Mouse (Mus musculus) kidney, embryonic 16.5 days (tissue): ENCODE results near the gene Calhm1. TPM values are rescaled to one million over a fixed set of nuclear protein-coding genes. Genes with fewer than 3 reads are reported as not detected.

ENCODE experiments used
- ATAC-seq: fragments of 200-750 bp; cut with Nextera tagmentation; 2 replicates; pipeline ENCODE4 v1.8.0; 2017; ENCODE audit warnings: moderate TSS enrichment; ENCODE audit not compliant: low FRiP score, low TSS enrichment
- H3K27ac ChIP-seq: fragments of 300-500 bp; sonication (generic); 2 replicates; pipeline ENCODE4 v1.5.1; 2014; ENCODE audit warnings: low read length
- H3K27me3 ChIP-seq: fragments of 300-500 bp; sonication (generic); 2 replicates; pipeline ENCODE4 v1.6.1; 2014; ENCODE audit warnings: low read length, control low read depth, mixed read lengths; ENCODE audit not compliant: insufficient read depth
- H3K36me3 ChIP-seq: fragments of 300-500 bp; sonication (generic); 2 replicates; pipeline ENCODE4 v1.6.1; 2014; ENCODE audit warnings: low read length, control low read depth, mixed read lengths; ENCODE audit not compliant: insufficient read depth
- H3K4me1 ChIP-seq: fragments of 300-500 bp; sonication (generic); 2 replicates; pipeline ENCODE4 v1.6.1; 2014; ENCODE audit warnings: low read length, control low read depth, mixed read lengths; ENCODE audit not compliant: insufficient read depth
- H3K4me2 ChIP-seq: fragments of 300-500 bp; sonication (generic); replicated peaks from 2 replicates; pipeline ENCODE4 v1.6.1; 2014; ENCODE audit warnings: low read depth, low read length
- H3K4me3 ChIP-seq: fragments of 300-500 bp; sonication (generic); 2 replicates; pipeline ENCODE4 v1.5.1; 2014; ENCODE audit warnings: mild to moderate bottlenecking, low read length
- H3K9ac ChIP-seq: fragments of 300-500 bp; sonication (generic); replicated peaks from 2 replicates; pipeline ENCODE4 v1.6.1; 2014; ENCODE audit warnings: low read length
- H3K9me3 ChIP-seq: fragments of 300-500 bp; sonication (generic); 2 replicates; pipeline ENCODE4 v1.6.1; 2016; ENCODE audit warnings: low read length, control low read depth
- WGBS: fragments of 180-500 bp; shearing (Covaris S2); extraction: QIAGEN DNeasy Blood & Tissue Kit; methylation state at CpG from one replicate; pipeline ENCODE4 v1.1.7; 2014; 5-methylcytosine and 5-hydroxymethylcytosine counted together
- polyA plus RNA-seq: library from polyadenylated mRNA; unstranded; fragments of >200 nt; fragmentation: Nextera tagmentation; extraction: Ambion mirVana; gene quantifications from 2 replicates; pipeline ENCODE4 v1.2.1, GENCODE M21; 2015

Calhm1 gene
- polyA plus RNA-seq, 1 experiment from 2014 or later = not detected

DNA sequence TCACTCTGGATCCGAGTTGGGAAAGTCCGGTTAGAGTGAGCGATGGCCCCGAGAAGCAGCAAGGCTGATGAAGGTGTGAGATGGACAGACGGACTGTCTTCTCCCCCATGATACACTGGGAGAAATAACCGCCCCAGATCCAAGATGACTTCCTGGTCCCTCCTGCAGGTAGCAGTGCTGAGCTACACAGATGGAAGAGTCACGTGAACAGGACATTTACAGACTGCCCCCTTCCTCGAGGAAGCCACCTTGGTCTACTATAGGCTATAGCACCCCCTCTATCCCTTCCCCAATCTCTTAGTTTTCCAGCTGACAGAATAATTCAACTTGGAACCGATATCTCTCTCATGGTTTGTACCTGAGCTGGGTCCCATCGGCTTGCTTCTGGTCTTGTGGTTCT is 33.9 kb upstream of the Calhm1 start:
- Histone ChIP-seq H3K9ac (no peak overlapping the region), H3K36me3 (no peaks in the 10 kb centered on the region), H3K9me3 (peaks cover 4% of the 10 kb centered on the region; the same call in 1 of the 2 replicates), H3K4me1 (peaks cover 11% of the 10 kb centered on the region; the same call in 1 of the 2 replicates), H3K4me2 (peak overlapping the region; percentile 100), H3K4me3 (peak overlapping the region; percentile 70), H3K27me3 (peaks cover 23% of the 10 kb centered on the region), H3K27ac (no peak overlapping the region)
- peak; percentile 53; the same call in 1 of the 2 replicates for ATAC-seq
- WGBS = 15% methylated on average over 10 of the region's 10 CpGs

DNA sequence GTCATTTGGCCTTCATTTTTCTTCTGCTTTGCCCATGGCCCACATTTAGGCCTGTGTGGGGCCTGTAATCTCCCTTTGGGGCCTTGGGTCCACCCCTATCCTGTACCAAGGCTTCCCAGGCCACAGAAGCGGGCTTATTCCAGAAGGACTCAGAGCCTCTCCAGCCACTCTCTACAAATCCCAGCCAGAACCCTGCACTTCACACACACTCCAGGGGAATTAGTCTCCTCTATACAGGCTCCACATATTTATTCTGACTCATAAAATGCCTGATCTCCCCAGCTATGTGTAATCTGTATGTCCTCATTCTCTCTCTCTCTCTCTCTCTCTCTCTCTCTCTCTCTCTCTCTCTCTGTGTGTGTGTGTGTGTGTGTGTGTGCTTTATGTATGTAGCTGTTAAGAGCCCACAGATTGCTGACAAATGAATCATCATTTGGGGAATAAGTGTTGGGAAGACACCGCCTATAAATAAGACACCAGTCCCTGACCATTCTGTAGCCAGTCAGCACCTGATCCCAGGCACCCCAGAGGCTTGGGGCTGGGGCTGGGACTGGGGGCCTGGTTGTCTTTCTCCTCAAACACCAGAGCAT is 33.0 kb upstream of the Calhm1 start:
- Histone ChIP-seq H3K4me2 (no peak overlapping the region), H3K36me3 (no peaks in the 10 kb centered on the region), H3K27me3 (peaks cover 23% of the 10 kb centered on the region), H3K9ac (no peak overlapping the region), H3K9me3 (peaks cover 1% of the 10 kb centered on the region; the same call in 1 of the 2 replicates), H3K4me3 (no peak overlapping the region), H3K27ac (no peak overlapping the region), H3K4me1 (peaks cover 11% of the 10 kb centered on the region; the same call in 1 of the 2 replicates)
- ATAC-seq = no peak
- WGBS = 91% methylated on average over 2 of the region's 2 CpGs

DNA sequence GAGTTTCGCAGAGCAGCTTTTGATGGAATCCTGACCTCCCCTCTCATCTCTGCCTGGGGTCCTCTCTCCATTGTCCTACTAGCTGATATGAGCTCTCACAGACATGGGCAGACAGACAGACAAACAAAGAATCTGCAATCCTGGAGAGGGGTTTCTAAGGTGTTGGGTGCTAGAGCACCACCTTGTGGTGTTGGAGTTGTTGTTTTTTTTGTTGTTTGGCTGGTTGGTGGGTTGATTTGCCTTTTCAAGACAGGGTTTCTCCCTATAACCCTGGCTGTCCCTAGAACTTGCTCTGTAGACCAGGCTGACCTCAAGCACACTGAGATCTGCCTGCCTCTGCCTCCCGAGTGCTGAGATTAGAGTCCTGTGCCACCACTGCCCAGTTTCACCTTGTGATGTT is 31.4 kb upstream of the Calhm1 start:
- Histone ChIP-seq H3K27ac (no peak overlapping the region), H3K4me2 (no peak overlapping the region), H3K4me3 (no peak overlapping the region), H3K9me3 (no peaks in the 10 kb centered on the region), H3K4me1 (peaks cover 11% of the 10 kb centered on the region; the same call in 1 of the 2 replicates), H3K27me3 (peaks cover 17% of the 10 kb centered on the region), H3K36me3 (no peaks in the 10 kb centered on the region), H3K9ac (no peak overlapping the region)
- 66% methylated on average over 2 of the region's 2 CpGs for WGBS
- ATAC-seq = no peak

DNA sequence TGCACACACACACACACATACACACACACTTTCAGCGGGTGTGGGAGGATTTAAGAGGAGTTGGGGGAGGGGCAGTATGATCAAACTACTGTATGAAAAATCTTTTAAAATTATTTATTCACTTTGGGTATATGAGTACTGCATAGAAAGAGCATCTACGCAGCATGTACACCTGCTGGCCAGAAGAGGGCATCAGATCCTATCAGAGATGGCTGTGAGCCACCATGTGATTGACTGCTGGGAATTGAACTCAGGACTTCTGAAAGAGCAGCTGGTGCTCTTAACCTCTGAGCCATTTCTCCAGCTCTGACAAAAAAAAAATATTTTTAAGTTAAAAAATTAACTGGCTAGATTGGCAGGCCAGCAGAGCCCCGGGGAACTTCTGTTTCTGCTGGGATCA is 30.5 kb upstream of the Calhm1 start:
- Histone ChIP-seq H3K9ac (no peak overlapping the region), H3K9me3 (no peaks in the 10 kb centered on the region), H3K36me3 (no peaks in the 10 kb centered on the region), H3K27me3 (peaks cover 8% of the 10 kb centered on the region), H3K4me2 (no peak overlapping the region), H3K4me3 (no peak overlapping the region), H3K4me1 (peaks cover 4% of the 10 kb centered on the region; the same call in 1 of the 2 replicates), H3K27ac (no peak overlapping the region)
- WGBS = 62% methylated on average over 3 of the region's 3 CpGs
- ATAC-seq = no peak

DNA sequence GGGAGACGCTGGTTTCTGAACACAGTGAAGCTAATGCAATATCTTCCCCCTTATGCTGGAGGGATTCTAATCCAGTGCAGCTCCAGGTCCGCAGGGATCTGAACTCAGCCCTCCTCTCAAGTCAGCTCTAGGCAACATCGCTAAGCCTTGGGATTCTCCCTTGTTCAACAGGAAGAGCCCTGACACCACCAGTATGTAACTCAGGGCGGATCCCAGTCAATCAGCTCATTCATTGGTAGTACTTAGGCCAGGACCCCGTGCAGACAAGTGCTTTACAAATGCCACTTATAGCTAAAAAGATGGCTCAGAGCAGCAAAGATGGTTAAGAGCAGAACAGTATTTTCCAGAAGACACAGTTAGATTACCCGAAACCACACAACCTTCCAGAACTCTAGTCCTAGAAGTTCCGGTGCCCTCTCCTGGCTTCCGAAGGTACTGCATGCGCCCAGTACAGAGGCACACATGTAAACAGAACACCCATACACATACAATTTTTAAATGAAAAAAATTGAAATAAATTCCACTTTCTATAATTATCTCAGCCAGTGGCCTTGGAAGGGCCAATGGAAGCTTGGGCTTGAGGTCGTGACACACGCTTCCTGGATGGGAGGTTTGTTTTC is 24.8 kb upstream of the Calhm1 start:
- Histone ChIP-seq H3K4me2 (peak overlapping the region; percentile 45), H3K27me3 (no peaks in the 10 kb centered on the region), H3K9ac (0 out of 2 replicates have a peak overlapping the region, but pooled peaks have one; percentile 13), H3K4me1 (peaks cover 13% of the 10 kb centered on the region), H3K4me3 (peak overlapping the region; percentile 18; the same call in 1 of the 2 replicates), H3K9me3 (no peaks in the 10 kb centered on the region), H3K27ac (peak overlapping the region; percentile 66), H3K36me3 (no peaks in the 10 kb centered on the region)
- 24% methylated on average over 11 of the region's 11 CpGs for WGBS
- ATAC-seq = peak; percentile 74

DNA sequence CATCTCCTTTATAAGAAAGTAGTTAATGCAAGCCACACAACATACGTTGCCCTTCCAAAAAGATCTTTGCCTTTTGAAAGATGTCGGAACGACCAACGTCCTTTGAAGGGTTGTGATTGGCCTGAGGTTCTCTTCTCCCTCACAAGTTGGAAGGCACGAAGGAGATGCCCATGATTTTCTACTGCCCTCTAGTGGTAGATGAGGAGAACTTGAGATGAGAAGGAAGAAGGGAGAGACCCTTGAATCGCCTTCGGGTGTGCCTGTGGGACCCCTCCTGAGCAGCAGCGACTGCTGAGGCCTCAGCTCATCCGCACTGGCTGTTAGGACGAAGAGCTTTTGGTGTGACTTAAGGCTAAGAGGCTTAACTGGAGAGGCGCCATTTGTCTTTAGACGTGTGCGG is 24.2 kb upstream of the Calhm1 start:
- H3K9me3 ChIP-seq = no peaks in the 10 kb centered on the region
- H3K4me2 ChIP-seq = peak overlapping the region; percentile 45
- H3K4me1 ChIP-seq = peaks cover 13% of the 10 kb centered on the region
- 9% methylated on average over 13 of the region's 13 CpGs for WGBS
- ATAC-seq = 0 out of 2 replicates have a peak, but pooled peaks have one; percentile 49
- H3K27ac ChIP-seq = no peak overlapping the region
- H3K9ac ChIP-seq = 0 out of 2 replicates have a peak overlapping the region, but pooled peaks have one; percentile 24
- no peaks in the 10 kb centered on the region for H3K27me3 ChIP-seq
- peak overlapping the region; percentile 18; the same call in 1 of the 2 replicates for H3K4me3 ChIP-seq
- H3K36me3 ChIP-seq = no peaks in the 10 kb centered on the region

DNA sequence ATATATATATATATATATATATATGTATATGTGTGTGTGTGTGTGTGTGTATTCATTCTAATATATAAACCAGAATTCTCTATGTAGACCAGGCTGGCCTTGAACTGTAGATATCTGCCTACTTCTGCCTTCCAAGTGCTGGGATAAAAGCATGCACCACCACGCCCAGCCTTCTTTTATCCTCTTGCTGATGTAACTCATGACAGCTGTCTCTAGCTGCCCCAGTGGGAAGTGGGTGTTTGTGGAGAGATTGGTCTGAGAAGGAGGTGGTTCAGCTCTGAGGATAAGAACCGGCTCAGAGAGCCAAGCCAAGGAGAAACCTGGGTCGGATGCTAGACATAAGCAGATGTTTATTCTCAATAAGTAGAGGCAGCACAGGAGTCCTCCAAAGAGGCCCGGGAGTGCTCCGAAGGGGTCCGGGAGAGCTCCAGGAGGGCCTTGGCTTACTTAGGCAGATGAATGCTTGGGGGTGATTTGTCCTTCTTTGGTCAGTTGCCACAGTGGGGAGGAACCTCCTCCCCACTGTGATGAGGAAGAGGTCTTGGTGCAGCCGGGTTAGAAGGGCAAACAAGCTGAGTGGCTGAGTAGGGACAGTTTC is 23.7 kb upstream of the Calhm1 start:
- peak overlapping the region; percentile 45 for H3K4me2 ChIP-seq
- no peak for ATAC-seq
- H3K27me3 ChIP-seq = no peaks in the 10 kb centered on the region
- WGBS = 63% methylated on average over 7 of the region's 7 CpGs
- peak overlapping the region; percentile 18; the same call in 1 of the 2 replicates for H3K4me3 ChIP-seq
- no peaks in the 10 kb centered on the region for H3K36me3 ChIP-seq
- H3K9ac ChIP-seq = no peak overlapping the region
- H3K4me1 ChIP-seq = peaks cover 13% of the 10 kb centered on the region
- no peak overlapping the region for H3K27ac ChIP-seq
- no peaks in the 10 kb centered on the region for H3K9me3 ChIP-seq

DNA sequence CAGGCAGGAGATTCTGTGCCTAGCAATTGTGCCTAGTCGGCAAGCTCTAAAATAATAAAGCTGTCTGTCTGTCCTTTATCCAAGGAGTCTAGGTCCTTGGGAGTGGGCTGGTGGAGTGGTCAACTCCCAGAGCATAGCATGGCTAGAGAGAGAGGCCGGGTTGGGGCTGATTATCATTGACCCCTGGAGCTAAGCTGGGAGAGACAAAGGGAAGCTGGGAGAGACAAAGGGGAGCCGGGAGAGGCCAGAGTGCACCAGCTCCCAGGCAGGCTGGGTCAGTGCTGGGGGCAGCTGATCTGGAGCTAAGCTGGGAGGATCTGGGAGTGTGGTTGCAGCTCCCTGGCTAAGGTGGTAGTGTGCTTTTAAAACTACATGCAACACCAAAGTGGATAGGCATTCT is 22.7 kb upstream of the Calhm1 start:
- Histone ChIP-seq H3K9ac (no peak overlapping the region), H3K27me3 (no peaks in the 10 kb centered on the region), H3K4me3 (no peak overlapping the region), H3K9me3 (no peaks in the 10 kb centered on the region), H3K27ac (peak overlapping the region; percentile 46; the same call in 1 of the 2 replicates), H3K4me1 (peaks cover 13% of the 10 kb centered on the region), H3K36me3 (no peaks in the 10 kb centered on the region), H3K4me2 (no peak overlapping the region)
- 43% methylated on average over 3 of the region's 3 CpGs for WGBS
- no peak for ATAC-seq

DNA sequence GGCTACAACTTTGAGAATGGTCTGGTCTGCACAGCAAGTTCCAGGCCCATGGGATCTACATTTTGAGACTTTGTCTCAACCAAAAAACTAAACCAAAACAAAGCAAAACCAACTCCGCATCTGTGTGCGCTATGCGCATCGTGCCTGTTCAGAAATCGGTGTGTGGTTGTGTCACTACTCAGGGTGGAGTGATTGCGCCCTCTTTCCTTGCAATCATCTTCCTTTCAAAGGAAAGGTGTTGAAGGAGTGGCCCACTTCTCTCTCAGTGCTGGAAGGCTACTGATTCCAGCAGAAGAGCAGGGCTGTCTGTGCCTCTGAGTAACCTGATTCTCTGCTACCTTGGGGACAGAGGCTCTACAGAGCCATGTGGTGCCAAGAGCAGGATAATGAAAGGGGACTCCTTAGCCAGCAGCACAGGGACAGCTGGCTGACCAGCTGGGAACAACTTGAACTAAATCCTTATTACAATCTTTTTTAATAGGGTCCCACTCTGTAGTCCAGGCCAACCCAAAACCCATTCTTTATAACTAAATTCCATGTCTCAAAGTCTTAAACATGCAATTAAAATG is 19.2 kb upstream of the Calhm1 start:
- no peak overlapping the region for H3K4me2 ChIP-seq
- WGBS = 85% methylated on average over 6 of the region's 6 CpGs
- H3K36me3 ChIP-seq = no peaks in the 10 kb centered on the region
- H3K27me3 ChIP-seq = no peaks in the 10 kb centered on the region
- H3K4me3 ChIP-seq = no peak overlapping the region
- H3K9ac ChIP-seq = no peak overlapping the region
- no peaks in the 10 kb centered on the region for H3K9me3 ChIP-seq
- H3K27ac ChIP-seq = no peak overlapping the region
- H3K4me1 ChIP-seq = peaks cover 7% of the 10 kb centered on the region
- no peak for ATAC-seq
